Mouse (Mus musculus) heart, postnatal 0 days (tissue): ENCODE data around the gene Gm20696. TPM values are rescaled to one million over a fixed set of nuclear protein-coding genes. Genes with fewer than 3 reads are reported as not detected.

Experiments used
- ATAC-seq: fragments of 200-750 bp; cut with Nextera tagmentation; 2 replicates; pipeline ENCODE4 v1.8.0; 2017; ENCODE audit warnings: low read depth, moderate number of reproducible peaks, moderate library complexity; ENCODE audit not compliant: insufficient read depth
- DNase-seq: peaks from one replicate; pipeline ENCODE4 v3.0.0-alpha.2; 2016; ENCODE audit warnings: low spot score
- H3K27ac ChIP-seq: fragments of 300-500 bp; sonication (generic); 2 replicates; pipeline ENCODE4 v1.5.1; 2014; ENCODE audit warnings: low read depth, mild to moderate bottlenecking
- H3K27me3 ChIP-seq: fragments of 300-500 bp; sonication (generic); 2 replicates; pipeline ENCODE4 v1.6.1; 2014; ENCODE audit warnings: low read length, mixed read lengths; ENCODE audit not compliant: control insufficient read depth, insufficient read depth
- H3K36me3 ChIP-seq: fragments of 300-500 bp; sonication (generic); replicated peaks from 2 replicates; pipeline ENCODE4 v1.6.1; 2014; ENCODE audit warnings: low read length, mixed read lengths; ENCODE audit not compliant: control insufficient read depth, insufficient read depth
- H3K4me1 ChIP-seq: fragments of 300-500 bp; sonication (generic); 2 replicates; pipeline ENCODE4 v1.6.1; 2014; ENCODE audit warnings: antibody characterized with exemption; ENCODE audit not compliant: control insufficient read depth, insufficient read depth
- H3K4me2 ChIP-seq: fragments of 300-500 bp; sonication (generic); 2 replicates; pipeline ENCODE4 v1.6.1; 2014; ENCODE audit warnings: low read depth, mild to moderate bottlenecking, low read length, moderate library complexity
- H3K4me3 ChIP-seq: fragments of 300-500 bp; sonication (generic); 2 replicates; pipeline ENCODE4 v1.5.1; 2014; ENCODE audit warnings: low read depth, low read length
- H3K9ac ChIP-seq: fragments of 300-500 bp; sonication (generic); replicated peaks from 2 replicates; pipeline ENCODE4 v1.6.1; 2014; ENCODE audit warnings: low read depth, low read length, mixed read lengths
- H3K9me3 ChIP-seq: fragments of 300-500 bp; sonication (generic); replicated peaks from 2 replicates; pipeline ENCODE4 v1.6.1; 2016; ENCODE audit warnings: low read length; ENCODE audit not compliant: control insufficient read depth
- CTCF ChIP-seq: IDR thresholded peaks from 2 replicates; pipeline ENCODE4 v1.5.1; 2016; ENCODE audit warnings: antibody characterized with exemption, control low read depth, low read depth
- EP300 ChIP-seq: IDR thresholded peaks from 2 replicates; pipeline ENCODE4 v1.6.1; 2016; ENCODE audit warnings: antibody characterized with exemption, low read depth
- WGBS: fragments of 180-500 bp; shearing (Covaris S2); extraction: QIAGEN DNeasy Blood & Tissue Kit; methylation state at CpG from one replicate; pipeline ENCODE4 v1.1.7; 2014; 5-methylcytosine and 5-hydroxymethylcytosine counted together
- polyA plus RNA-seq: library from polyadenylated mRNA; unstranded; fragments of >200 nt; fragmentation: Nextera tagmentation; extraction: Ambion mirVana; gene quantifications from 2 replicates; pipeline ENCODE4 v1.2.1, GENCODE M21; 2015
- total RNA-seq: library from RNA; depleted of rRNA; stranded (reverse); fragments of >200 nt; gene quantifications from 2 replicates; pipeline ENCODE4 v1.2.3, GENCODE M21; 2014; ENCODE audit warnings: low replicate concordance

Gene Gm20696
- total and polyA plus RNA-seq, 2 experiments from 2014 or later: 0.95 to 2.0 TPM

DNA sequence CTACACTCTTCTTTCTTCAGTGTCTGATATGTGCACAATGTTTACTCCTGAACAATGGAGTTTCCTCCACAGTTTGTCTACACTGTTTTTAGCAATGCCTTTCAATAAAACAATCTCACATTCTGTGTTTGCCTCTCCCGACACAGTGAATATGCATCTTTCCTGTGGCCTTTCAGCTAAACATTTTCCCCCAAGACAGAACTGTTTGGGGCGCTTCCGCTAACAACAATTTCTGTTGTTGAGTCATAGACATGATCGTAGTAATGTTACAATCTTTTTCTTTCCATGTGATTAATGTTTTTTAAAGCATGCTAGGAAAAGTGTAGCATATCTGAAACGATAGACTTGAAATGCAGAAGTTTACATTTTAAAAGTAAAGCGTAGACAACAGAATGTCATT, 338.5 kb downstream of the Gm20696 start:
- H3K4me2 ChIP-seq: no peak overlapping the region
- H3K27ac ChIP-seq: no peak overlapping the region
- H3K36me3 ChIP-seq: no peaks in the 10 kb centered on the region
- H3K4me3 ChIP-seq: no peak overlapping the region
- no peaks in the 10 kb centered on the region for H3K9me3 ChIP-seq
- TF ChIP-seq EP300 (no peak), CTCF (no peak)
- no peak for ATAC-seq
- no peak overlapping the region for H3K9ac ChIP-seq
- no peak for DNase-seq
- WGBS: 85% methylated on average over 6 of the region's 6 CpGs
- no peaks in the 10 kb centered on the region for H3K4me1 ChIP-seq
- H3K27me3 ChIP-seq: no peaks in the 10 kb centered on the region

DNA sequence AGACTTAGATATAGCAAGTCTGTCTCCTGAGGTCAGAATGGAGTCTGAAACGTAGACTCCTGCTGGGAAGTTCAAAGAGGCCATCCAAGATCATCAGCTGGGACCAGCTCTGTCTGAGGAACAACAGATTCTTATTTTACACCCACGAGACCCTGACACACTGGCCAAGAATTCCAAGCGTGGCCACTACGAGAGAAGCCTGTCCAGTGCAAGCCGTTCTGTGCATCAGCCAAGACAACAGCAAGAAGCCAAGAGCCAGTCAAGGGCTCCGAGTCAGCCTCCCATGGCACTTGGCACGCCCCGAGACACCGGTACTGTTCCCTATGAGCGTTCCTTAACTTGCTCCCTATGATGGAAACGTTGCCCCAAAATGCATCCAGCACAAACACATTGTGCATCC, 338.9 kb downstream of the Gm20696 start:
- Histone ChIP-seq H3K27me3 (no peaks in the 10 kb centered on the region), H3K4me2 (no peak overlapping the region), H3K9ac (no peak overlapping the region), H3K36me3 (no peaks in the 10 kb centered on the region), H3K27ac (no peak overlapping the region), H3K4me3 (no peak overlapping the region), H3K9me3 (no peaks in the 10 kb centered on the region), H3K4me1 (no peaks in the 10 kb centered on the region)
- DNase-seq: no peak
- no peak for ATAC-seq
- TF ChIP-seq EP300 (no peak), CTCF (no peak)
- 71% methylated on average over 11 of the region's 11 CpGs for WGBS

DNA sequence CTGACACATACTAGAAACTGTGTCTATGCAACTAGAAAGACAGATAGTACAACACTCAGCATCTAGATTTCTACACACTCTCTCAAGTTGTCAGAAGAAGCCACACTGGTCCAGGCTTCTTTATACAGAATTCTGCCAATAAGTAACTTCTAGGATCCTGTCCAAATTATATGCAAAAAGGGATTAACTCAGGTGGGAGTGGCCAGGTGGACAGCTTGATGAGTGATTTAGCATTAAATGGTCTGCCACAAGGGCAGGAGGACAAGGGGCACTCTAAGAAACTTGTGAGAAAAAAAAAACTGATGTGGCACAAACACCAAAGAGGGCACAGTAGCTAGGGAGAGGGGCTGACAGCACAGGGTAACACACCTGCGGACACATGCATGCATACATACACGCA, 340.7 kb downstream of the Gm20696 start:
- Histone ChIP-seq H3K9ac (no peak overlapping the region), H3K27ac (no peak overlapping the region), H3K4me1 (no peaks in the 10 kb centered on the region), H3K9me3 (no peaks in the 10 kb centered on the region), H3K36me3 (no peaks in the 10 kb centered on the region), H3K4me3 (no peak overlapping the region), H3K4me2 (no peak overlapping the region), H3K27me3 (no peaks in the 10 kb centered on the region)
- no peak for DNase-seq
- no peak for TF ChIP-seq EP300
- TF ChIP-seq CTCF: no peak
- no peak for ATAC-seq
- 95% methylated on average over 2 of the region's 2 CpGs for WGBS

DNA sequence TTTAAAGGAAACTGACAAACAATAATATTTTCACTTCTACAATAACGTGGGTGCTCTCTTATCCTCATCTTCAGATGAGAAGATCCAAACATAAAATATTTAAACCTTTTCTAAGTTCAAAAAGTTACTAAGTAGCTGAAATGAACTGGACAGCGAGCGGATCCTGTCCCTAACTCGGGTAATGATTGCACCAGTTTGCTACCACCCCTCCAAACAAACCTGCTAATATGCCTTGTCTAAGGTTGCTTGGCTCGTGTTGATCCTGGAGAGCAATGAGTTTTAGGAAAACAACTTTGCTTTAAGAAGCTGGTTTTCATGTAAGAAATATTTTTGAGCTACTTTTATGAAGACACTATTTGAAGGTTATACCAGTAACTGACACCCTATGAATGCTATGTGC, 341.1 kb downstream of the Gm20696 start:
- no peaks in the 10 kb centered on the region for H3K36me3 ChIP-seq
- H3K27me3 ChIP-seq: no peaks in the 10 kb centered on the region
- WGBS: 85% methylated on average over 5 of the region's 5 CpGs
- no peak for TF ChIP-seq EP300
- TF ChIP-seq CTCF: no peak
- no peak overlapping the region for H3K4me2 ChIP-seq
- no peaks in the 10 kb centered on the region for H3K9me3 ChIP-seq
- DNase-seq: no peak
- no peak overlapping the region for H3K4me3 ChIP-seq
- no peak overlapping the region for H3K27ac ChIP-seq
- no peaks in the 10 kb centered on the region for H3K4me1 ChIP-seq
- no peak for ATAC-seq
- H3K9ac ChIP-seq: no peak overlapping the region

DNA sequence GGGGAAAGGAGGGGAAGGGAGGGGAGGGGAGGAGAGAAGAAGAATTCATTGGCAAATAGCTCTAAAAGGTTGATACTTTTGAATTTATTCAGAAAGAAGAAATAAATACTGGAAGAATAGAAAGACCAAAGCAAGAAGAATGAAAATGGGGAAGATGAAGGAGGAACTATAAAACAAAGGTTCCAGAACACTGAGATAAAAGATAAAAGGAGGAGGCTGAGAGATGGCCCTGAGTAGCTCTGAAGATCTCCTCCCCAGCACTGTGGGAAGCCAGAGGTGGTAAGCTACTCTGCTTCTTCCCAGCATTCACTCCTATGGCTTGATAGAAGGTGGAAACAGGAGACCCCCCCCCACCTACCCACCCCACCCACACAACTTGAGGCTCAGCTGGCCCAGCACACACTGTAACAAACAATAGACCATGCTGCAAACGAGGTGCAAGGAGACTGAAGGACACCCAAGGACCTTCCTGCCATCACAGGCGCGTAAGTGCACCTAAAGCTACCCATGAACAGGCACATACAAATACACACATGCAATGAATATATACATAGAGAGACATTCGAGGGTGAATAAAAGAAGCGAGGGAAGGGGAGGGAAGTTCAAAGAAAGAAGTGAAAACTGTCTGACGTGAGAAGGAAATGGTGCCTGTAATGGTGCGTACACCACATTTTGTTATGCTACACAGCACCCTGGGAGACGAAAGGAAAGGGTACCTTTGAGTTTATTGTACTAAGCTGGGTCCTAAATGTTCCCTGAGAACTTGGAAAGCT, 344.3 kb downstream of the Gm20696 start:
- 82% methylated on average over 8 of the region's 8 CpGs for WGBS

DNA sequence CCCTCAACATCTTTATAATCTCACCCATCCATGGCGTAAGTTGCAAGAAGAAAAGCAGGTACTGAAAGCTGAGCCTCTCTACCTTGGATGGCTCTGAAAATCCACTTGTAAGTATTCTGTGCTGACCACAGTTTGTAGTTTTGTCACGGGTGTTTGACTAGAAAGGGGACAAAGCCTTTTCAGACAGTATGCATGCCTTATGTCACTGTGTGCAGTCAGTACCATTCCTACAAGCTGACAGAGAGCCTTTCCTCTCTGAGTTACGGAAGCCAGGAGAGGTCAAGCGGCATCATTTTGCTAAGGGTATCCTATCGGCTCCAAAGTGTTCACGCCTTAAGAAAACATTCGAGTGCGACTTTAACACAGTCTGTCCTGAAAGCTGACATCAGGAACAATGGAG, 346.2 kb downstream of the Gm20696 start:
- no peak for TF ChIP-seq CTCF
- TF ChIP-seq EP300: no peak
- DNase-seq (no peak), ATAC-seq (no peak)
- Histone ChIP-seq H3K4me1 (0 out of 2 replicates have a peak, but pooled peaks cover 5% of the 10 kb centered on the region), H3K9me3 (no peaks in the 10 kb centered on the region), H3K27me3 (no peaks in the 10 kb centered on the region), H3K27ac (no peak overlapping the region), H3K9ac (no peak overlapping the region), H3K36me3 (no peaks in the 10 kb centered on the region), H3K4me2 (no peak overlapping the region), H3K4me3 (no peak overlapping the region)
- 64% methylated on average over 8 of the region's 8 CpGs for WGBS

More for the DNA sequence above, 344.3 kb downstream of the Gm20696 start:
- Histone ChIP-seq H3K4me3 (no peak overlapping the region), H3K9ac (no peak overlapping the region), H3K4me2 (no peak overlapping the region), H3K27ac (no peak overlapping the region), H3K9me3 (no peaks in the 10 kb centered on the region), H3K4me1 (no peaks in the 10 kb centered on the region), H3K36me3 (no peaks in the 10 kb centered on the region), H3K27me3 (no peaks in the 10 kb centered on the region)
- ATAC-seq (no peak), DNase-seq (no peak)
- TF ChIP-seq EP300 (no peak), CTCF (no peak)
